Mouse (Mus musculus): ENCODE data around the gene Gng10. TPM values are rescaled to one million over a fixed set of nuclear protein-coding genes. Genes with fewer than 3 reads are reported as not detected.

Gng10 gene
- 0.38 and 0.59 TPM in 2 replicates for polyA plus RNA-seq (2012)

- Histone ChIP-seq H3K9me3 (ENCODE audit: control insufficient read depth, low read length) (no peaks in the 10 kb centered on the region), H3K4me1 (ENCODE audit: control insufficient read depth) (peaks cover 27% of the 10 kb centered on the region), H3K27me3 (ENCODE audit: control insufficient read depth) (no peaks in the 10 kb centered on the region), H3K36me3 (ENCODE audit: control insufficient read depth) (peaks cover 2% of the 10 kb centered on the region), H3K4me3 (replicated peaks) (peak within 1 kb of the TSS; percentile 82)
- no peak for TF ChIP-seq TAL1 (IDR thresholded peaks at IDR 0.05; ENCODE audit: low read length)
- TF ChIP-seq GATA1 (IDR thresholded peaks at IDR 0.05; ENCODE audit: low read length), result no peak
Measured at GRCm38 (mm10) chr4:59034918-59035785, at the start of gene Gng10. Gene Gng10, plus strand, starts transcription at chr4:59035088.

- Histone ChIP-seq H3K36me3 (ENCODE audit: control insufficient read depth) (peaks cover 2% of the 10 kb centered on the region; the same call in 1 of the 2 replicates), H3K4me1 (ENCODE audit: control insufficient read depth) (peaks cover 45% of the 10 kb centered on the region), H3K27me3 (ENCODE audit: control insufficient read depth) (no peaks in the 10 kb centered on the region), H3K4me3 (replicated peaks) (no peak overlapping the region), H3K9me3 (ENCODE audit: control insufficient read depth, low read length) (no peaks in the 10 kb centered on the region)
- TF ChIP-seq GATA1 (IDR thresholded peaks at IDR 0.05; ENCODE audit: low read length), result no peak
- no peak for TF ChIP-seq TAL1 (IDR thresholded peaks at IDR 0.05; ENCODE audit: low read length)
Measured at GRCm38 (mm10) chr4:58985157-58985648, 49.7 kb upstream of the Gng10 start.

GRCm38 (mm10) chr4:58986540-58987190, 48.2 kb upstream of the Gng10 start, which contains the start of gene Ptgr1:
Gene Ptgr1, minus strand, starts transcription at chr4:58987119.
- TF ChIP-seq TAL1 (IDR thresholded peaks at IDR 0.05; ENCODE audit: low read length) (no peak), GATA1 (IDR thresholded peaks at IDR 0.05; ENCODE audit: low read length) (no peak)
- Histone ChIP-seq H3K4me1 (ENCODE audit: control insufficient read depth) (peaks cover 59% of the 10 kb centered on the region), H3K4me3 (replicated peaks) (peak within 1 kb of the TSS; percentile 72), H3K27me3 (ENCODE audit: control insufficient read depth) (no peaks in the 10 kb centered on the region), H3K36me3 (ENCODE audit: control insufficient read depth) (no peaks in the 10 kb centered on the region; the same call in 1 of the 2 replicates), H3K9me3 (ENCODE audit: control insufficient read depth, low read length) (no peaks in the 10 kb centered on the region)

- H3K4me3 ChIP-seq (replicated peaks), result no peak overlapping the region
- H3K4me1 ChIP-seq (ENCODE audit: control insufficient read depth), result peaks cover 79% of the 10 kb centered on the region
- TF ChIP-seq GATA1 (IDR thresholded peaks at IDR 0.05; ENCODE audit: low read length) (no peak), TAL1 (IDR thresholded peaks at IDR 0.05; ENCODE audit: low read length) (no peak)
- no peaks in the 10 kb centered on the region for H3K27me3 ChIP-seq (ENCODE audit: control insufficient read depth)
- no peaks in the 10 kb centered on the region for H3K9me3 ChIP-seq (ENCODE audit: control insufficient read depth, low read length)
- no peaks in the 10 kb centered on the region for H3K36me3 ChIP-seq (ENCODE audit: control insufficient read depth)
Measured at GRCm38 (mm10) chr4:58989303-58989898, 45.5 kb upstream of the Gng10 start.

- H3K9me3 ChIP-seq (ENCODE audit: control insufficient read depth, low read length), result no peaks in the 10 kb centered on the region
- no peaks in the 10 kb centered on the region for H3K36me3 ChIP-seq (ENCODE audit: control insufficient read depth)
- no peaks in the 10 kb centered on the region for H3K27me3 ChIP-seq (ENCODE audit: control insufficient read depth)
- H3K4me3 ChIP-seq (replicated peaks), result no peak overlapping the region
- TF ChIP-seq GATA1 (IDR thresholded peaks at IDR 0.05; ENCODE audit: low read length), result no peak
- TF ChIP-seq TAL1 (IDR thresholded peaks at IDR 0.05; ENCODE audit: low read length), result no peak
- H3K4me1 ChIP-seq (ENCODE audit: control insufficient read depth), result peaks cover 80% of the 10 kb centered on the region
Measured at GRCm38 (mm10) chr4:58990609-58991434, 44.1 kb upstream of the Gng10 start.

GRCm38 (mm10) chr4:58992195-58992594, 42.7 kb upstream of the Gng10 start:
- H3K9me3 ChIP-seq (ENCODE audit: control insufficient read depth, low read length), result no peaks in the 10 kb centered on the region
- no peaks in the 10 kb centered on the region for H3K27me3 ChIP-seq (ENCODE audit: control insufficient read depth)
- no peaks in the 10 kb centered on the region for H3K36me3 ChIP-seq (ENCODE audit: control insufficient read depth)
- TF ChIP-seq TAL1 (IDR thresholded peaks at IDR 0.05; ENCODE audit: low read length), result no peak
- no peak for TF ChIP-seq GATA1 (IDR thresholded peaks at IDR 0.05; ENCODE audit: low read length)
- peaks cover 66% of the 10 kb centered on the region for H3K4me1 ChIP-seq (ENCODE audit: control insufficient read depth)
- peak overlapping the region; percentile 21 for H3K4me3 ChIP-seq (replicated peaks)

GRCm38 (mm10) chr4:58994762-58995161, 40.1 kb upstream of the Gng10 start, which contains the start of gene Dnajc25:
Gene Dnajc25, plus strand, starts transcription at chr4:58995062.
- H3K27me3 ChIP-seq (ENCODE audit: control insufficient read depth), result no peaks in the 10 kb centered on the region
- H3K36me3 ChIP-seq (ENCODE audit: control insufficient read depth), result no peaks in the 10 kb centered on the region
- H3K9me3 ChIP-seq (ENCODE audit: control insufficient read depth, low read length), result no peaks in the 10 kb centered on the region
- no peak within 1 kb of the TSS for H3K4me3 ChIP-seq (replicated peaks)
- TF ChIP-seq TAL1 (IDR thresholded peaks at IDR 0.05; ENCODE audit: low read length) (no peak), GATA1 (IDR thresholded peaks at IDR 0.05; ENCODE audit: low read length) (no peak)
- peaks cover 56% of the 10 kb centered on the region for H3K4me1 ChIP-seq (ENCODE audit: control insufficient read depth)

GRCm38 (mm10) chr4:58995251-58995693, 39.6 kb upstream of the Gng10 start:
- Histone ChIP-seq H3K36me3 (ENCODE audit: control insufficient read depth) (no peaks in the 10 kb centered on the region), H3K4me3 (replicated peaks) (no peak overlapping the region), H3K4me1 (ENCODE audit: control insufficient read depth) (peaks cover 53% of the 10 kb centered on the region), H3K9me3 (ENCODE audit: control insufficient read depth, low read length) (no peaks in the 10 kb centered on the region), H3K27me3 (ENCODE audit: control insufficient read depth) (no peaks in the 10 kb centered on the region)
- TF ChIP-seq GATA1 (IDR thresholded peaks at IDR 0.05; ENCODE audit: low read length) (no peak), TAL1 (IDR thresholded peaks at IDR 0.05; ENCODE audit: low read length) (no peak)

All from erythroblast, embryonic 14.5 days (primary cell).